ENCODE assay signal across 15 mouse cellular contexts in the genomic region with DNA sequence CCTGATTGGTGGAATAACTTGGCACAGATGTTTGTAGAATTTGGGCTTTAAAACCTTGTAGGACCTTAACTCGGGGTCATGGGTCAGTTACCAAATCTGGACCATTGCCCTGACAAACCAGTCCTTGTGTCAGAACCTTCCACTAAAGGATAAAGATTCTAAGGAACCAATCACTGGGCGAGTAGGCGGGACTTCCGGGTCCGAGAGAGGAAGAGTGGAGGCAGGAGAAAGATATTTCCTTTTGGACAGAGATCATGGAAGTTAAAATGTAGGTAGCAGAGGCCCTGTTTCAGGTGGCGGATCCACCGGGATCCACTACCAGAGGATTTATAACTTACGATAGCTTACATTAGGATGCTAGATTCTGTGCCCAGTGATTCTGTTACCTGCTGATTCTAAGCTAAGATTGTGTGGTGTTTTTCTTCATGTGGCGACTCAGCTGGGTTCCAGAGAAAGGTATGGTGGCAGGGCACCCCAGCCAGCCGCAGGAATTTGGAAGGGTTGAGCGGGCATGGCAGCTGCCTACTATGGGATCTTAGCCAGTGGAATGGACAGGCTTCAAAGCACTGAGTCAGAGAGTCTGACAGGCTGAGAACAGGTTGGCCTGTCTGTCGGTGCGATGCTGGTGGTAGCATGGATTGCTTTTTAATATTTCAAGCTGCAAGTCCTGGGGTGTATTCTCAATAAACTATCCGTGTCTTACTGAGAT.
"Had no signal": no experiment of that assay in that cellular context is flagged by ENCODE, and none has a peak within 500 bp of the region (broad histone marks: within the 10 kb centered on the region; RNA-seq: fewer than 3 reads in every experiment).

No protein-coding gene starts in this region.

- H3K27me3 ChIP-seq: midbrain, embryonic 12.5 days; midbrain, embryonic 15.5 days; neural tube, embryonic 13.5 days had no signal

- H3K4me1 ChIP-seq: liver, embryonic 13.5 days; midbrain, embryonic 12.5 days; midbrain, embryonic 15.5 days; neural tube, embryonic 13.5 days had no signal

- H3K4me2 ChIP-seq: liver, embryonic 13.5 days; midbrain, embryonic 12.5 days; midbrain, embryonic 15.5 days; neural tube, embryonic 13.5 days had no signal

- H3K9me3 ChIP-seq: liver, embryonic 13.5 days; midbrain, embryonic 12.5 days; midbrain, embryonic 15.5 days; neural tube, embryonic 13.5 days had no signal

- H3K4me3 ChIP-seq: layer of hippocampus, adult 2 months; left cerebral cortex, adult 2 months; liver, embryonic 13.5 days; midbrain, embryonic 12.5 days; midbrain, embryonic 15.5 days; neural tube, embryonic 13.5 days had no signal

- H3K9ac ChIP-seq: liver, embryonic 13.5 days; midbrain, embryonic 12.5 days; midbrain, embryonic 15.5 days; neural tube, embryonic 13.5 days had no signal

- H3K27ac ChIP-seq: kidney, postnatal 0 days; layer of hippocampus, adult 2 months; left cerebral cortex, adult 2 months; liver, embryonic 13.5 days; midbrain, embryonic 12.5 days; midbrain, embryonic 15.5 days; neural tube, embryonic 13.5 days had no signal

- ATAC-seq: midbrain, embryonic 15.5 days had no signal

- H3K36me3 ChIP-seq: liver, embryonic 13.5 days; midbrain, embryonic 12.5 days; midbrain, embryonic 15.5 days; neural tube, embryonic 13.5 days had no signal

- DNase-seq: kidney, adult 2 months; kidney, postnatal 25 days; layer of hippocampus, postnatal 36 days; liver, embryonic 13.5 days; lung, adult 2 months; lung, postnatal 14 days; lung, postnatal 4 days; retina, postnatal 1 day; thymus, postnatal 36 days had no signal
